Mouse (Mus musculus): Measurements from ENCODE around the gene Slco3a1.

Gene Slco3a1

DNA sequence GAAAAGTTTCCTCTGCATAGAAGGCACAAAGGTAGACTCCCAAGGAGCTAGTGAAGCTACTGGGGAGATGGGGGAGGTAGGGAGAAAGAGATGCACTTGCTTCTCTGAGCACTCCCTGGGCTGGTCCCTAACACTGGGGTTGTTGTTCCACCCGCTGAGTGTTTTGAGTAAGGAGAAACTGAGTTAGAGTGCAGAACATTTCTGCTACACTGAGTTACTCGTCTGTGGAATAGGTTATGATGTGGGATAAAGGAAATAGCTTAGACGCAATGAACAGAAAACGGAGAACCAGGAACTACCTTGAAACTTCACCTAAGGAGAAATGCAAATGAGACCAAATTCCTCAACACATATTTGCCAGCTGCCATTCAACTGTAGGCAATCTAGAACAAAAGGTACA is 155.4 kb downstream of the Slco3a1 start:
- no peaks in the 10 kb centered on the region for H3K27me3 ChIP-seq (ENCODE audit: insufficient read depth, low read length)
- no peaks in the 10 kb centered on the region for H3K4me1 ChIP-seq (replicated peaks; ENCODE audit: low read depth, low read length)
- TF ChIP-seq POU5F1 (IDR thresholded peaks at IDR 0.05; ENCODE audit: borderline replicate concordance, low read length), result no peak
- TF ChIP-seq CTCF (conservative IDR thresholded peaks at IDR 0.05; ENCODE audit: low read length), result no peak
- TF ChIP-seq NANOG (IDR thresholded peaks at IDR 0.05; ENCODE audit: borderline replicate concordance, low read length), result no peak
- H3K9me3 ChIP-seq (ENCODE audit: low read length), result no peaks in the 10 kb centered on the region
- no peak overlapping the region for H3K4me3 ChIP-seq (replicated peaks; ENCODE audit: low read length)
- H3K36me3 ChIP-seq (ENCODE audit: insufficient read depth, low read length), result no peaks in the 10 kb centered on the region

DNA sequence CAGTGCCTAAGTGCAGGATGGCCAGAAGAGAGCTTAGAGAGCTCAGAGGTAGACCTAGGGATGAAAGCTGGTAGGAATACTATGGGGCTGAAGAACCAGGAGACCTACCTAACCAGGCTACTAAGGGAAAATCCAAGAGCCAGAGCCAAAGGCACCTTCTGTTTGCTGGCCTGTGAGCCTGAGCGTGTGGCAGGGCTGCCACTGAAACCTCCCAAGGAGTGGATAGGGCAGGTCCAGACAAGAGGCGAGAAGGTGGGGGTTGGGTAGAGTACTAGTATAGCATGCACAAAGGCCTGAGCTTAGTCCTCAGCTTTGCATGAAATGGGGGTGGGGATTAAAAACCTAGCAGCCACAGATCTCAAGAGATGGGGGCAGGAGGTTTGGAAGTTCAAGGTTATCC is 156.3 kb downstream of the Slco3a1 start:
- H3K36me3 ChIP-seq (ENCODE audit: insufficient read depth, low read length), result no peaks in the 10 kb centered on the region
- H3K27me3 ChIP-seq (ENCODE audit: insufficient read depth, low read length), result no peaks in the 10 kb centered on the region
- no peak for TF ChIP-seq NANOG (IDR thresholded peaks at IDR 0.05; ENCODE audit: borderline replicate concordance, low read length)
- H3K9me3 ChIP-seq (ENCODE audit: low read length), result no peaks in the 10 kb centered on the region
- no peaks in the 10 kb centered on the region for H3K4me1 ChIP-seq (replicated peaks; ENCODE audit: low read depth, low read length)
- no peak overlapping the region for H3K4me3 ChIP-seq (replicated peaks; ENCODE audit: low read length)

DNA sequence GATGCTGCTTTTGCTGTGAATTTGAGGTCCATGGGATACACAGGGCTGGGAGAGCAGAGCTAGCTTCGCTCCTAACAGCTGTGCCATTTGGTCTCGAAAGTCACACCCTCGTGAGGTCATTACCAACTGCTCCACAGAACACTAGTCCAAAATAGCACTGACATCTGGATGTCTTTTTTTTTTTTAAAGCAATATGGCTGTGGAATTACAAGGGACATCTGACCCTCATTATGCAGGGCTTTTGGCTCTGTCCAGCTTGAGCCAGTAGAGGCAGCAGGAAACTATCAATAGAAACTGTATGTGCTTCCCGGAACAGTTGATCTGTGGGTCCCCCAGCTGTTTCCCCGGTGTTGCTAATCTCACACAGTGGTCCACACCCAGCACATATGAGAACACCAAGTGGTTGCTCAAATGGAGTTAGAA is 163.1 kb downstream of the Slco3a1 start:
- Histone ChIP-seq H3K9me3 (ENCODE audit: low read length) (no peaks in the 10 kb centered on the region), H3K4me1 (replicated peaks; ENCODE audit: low read depth, low read length) (no peaks in the 10 kb centered on the region), H3K36me3 (ENCODE audit: insufficient read depth, low read length) (no peaks in the 10 kb centered on the region), H3K27me3 (ENCODE audit: insufficient read depth, low read length) (no peaks in the 10 kb centered on the region), H3K4me3 (replicated peaks; ENCODE audit: low read length) (no peak overlapping the region)
- TF ChIP-seq NANOG (IDR thresholded peaks at IDR 0.05; ENCODE audit: borderline replicate concordance, low read length), result no peak
- TF ChIP-seq CTCF (conservative IDR thresholded peaks at IDR 0.05; ENCODE audit: low read length), result no peak
- no peak for TF ChIP-seq POU5F1 (IDR thresholded peaks at IDR 0.05; ENCODE audit: borderline replicate concordance, low read length)

DNA sequence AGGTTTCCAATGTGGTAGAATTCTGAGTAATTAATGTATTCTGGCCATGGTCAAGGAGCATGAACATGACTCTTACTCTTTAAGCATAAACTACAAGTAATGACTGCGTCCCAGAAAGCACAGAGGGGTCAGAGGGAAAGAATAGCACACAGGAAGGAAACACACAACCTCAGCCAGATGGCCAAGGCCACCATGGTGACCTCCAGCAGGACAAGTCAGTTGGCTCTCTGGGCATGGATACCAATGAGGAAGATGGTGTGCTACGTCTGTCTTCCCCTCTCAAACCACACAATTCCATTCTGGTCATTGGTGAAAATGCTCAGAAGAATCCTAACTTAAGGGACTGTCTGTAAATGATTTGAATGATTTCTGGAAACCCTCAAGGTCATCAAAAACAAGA is 165.0 kb downstream of the Slco3a1 start:
- TF ChIP-seq CTCF (conservative IDR thresholded peaks at IDR 0.05; ENCODE audit: low read length) (no peak), NANOG (IDR thresholded peaks at IDR 0.05; ENCODE audit: borderline replicate concordance, low read length) (no peak), POU5F1 (IDR thresholded peaks at IDR 0.05; ENCODE audit: borderline replicate concordance, low read length) (no peak)
- Histone ChIP-seq H3K4me1 (replicated peaks; ENCODE audit: low read depth, low read length) (no peaks in the 10 kb centered on the region), H3K36me3 (ENCODE audit: insufficient read depth, low read length) (no peaks in the 10 kb centered on the region), H3K27me3 (ENCODE audit: insufficient read depth, low read length) (no peaks in the 10 kb centered on the region), H3K4me3 (replicated peaks; ENCODE audit: low read length) (no peak overlapping the region), H3K9me3 (ENCODE audit: low read length) (no peaks in the 10 kb centered on the region)

DNA sequence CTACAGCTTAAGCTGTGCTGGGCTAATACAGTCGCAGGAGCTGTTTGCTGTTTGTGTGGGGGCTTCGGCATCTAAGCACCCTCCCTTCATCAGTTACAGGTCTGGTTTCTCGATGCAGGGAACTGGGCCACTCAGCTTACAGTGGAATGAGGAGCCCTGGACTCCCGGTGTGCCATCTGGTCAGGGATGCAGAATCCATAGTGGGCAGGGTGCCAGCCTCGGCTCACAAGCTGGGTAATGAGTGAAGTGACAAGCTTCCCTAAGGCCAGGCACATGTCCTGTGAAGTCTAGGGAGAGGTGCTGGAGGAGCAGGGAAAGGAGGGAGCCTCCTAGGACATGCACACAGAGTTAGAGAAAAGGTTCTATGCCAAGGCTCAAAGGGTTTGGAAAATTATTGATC is 168.3 kb downstream of the Slco3a1 start:
- Histone ChIP-seq H3K4me3 (replicated peaks; ENCODE audit: low read length) (no peak overlapping the region), H3K36me3 (ENCODE audit: insufficient read depth, low read length) (no peaks in the 10 kb centered on the region), H3K9me3 (ENCODE audit: low read length) (no peaks in the 10 kb centered on the region), H3K27me3 (ENCODE audit: insufficient read depth, low read length) (no peaks in the 10 kb centered on the region), H3K4me1 (replicated peaks; ENCODE audit: low read depth, low read length) (no peaks in the 10 kb centered on the region)
- no peak for TF ChIP-seq POU5F1 (IDR thresholded peaks at IDR 0.05; ENCODE audit: borderline replicate concordance, low read length)
- no peak for TF ChIP-seq CTCF (conservative IDR thresholded peaks at IDR 0.05; ENCODE audit: low read length)
- TF ChIP-seq NANOG (IDR thresholded peaks at IDR 0.05; ENCODE audit: borderline replicate concordance, low read length), result no peak

DNA sequence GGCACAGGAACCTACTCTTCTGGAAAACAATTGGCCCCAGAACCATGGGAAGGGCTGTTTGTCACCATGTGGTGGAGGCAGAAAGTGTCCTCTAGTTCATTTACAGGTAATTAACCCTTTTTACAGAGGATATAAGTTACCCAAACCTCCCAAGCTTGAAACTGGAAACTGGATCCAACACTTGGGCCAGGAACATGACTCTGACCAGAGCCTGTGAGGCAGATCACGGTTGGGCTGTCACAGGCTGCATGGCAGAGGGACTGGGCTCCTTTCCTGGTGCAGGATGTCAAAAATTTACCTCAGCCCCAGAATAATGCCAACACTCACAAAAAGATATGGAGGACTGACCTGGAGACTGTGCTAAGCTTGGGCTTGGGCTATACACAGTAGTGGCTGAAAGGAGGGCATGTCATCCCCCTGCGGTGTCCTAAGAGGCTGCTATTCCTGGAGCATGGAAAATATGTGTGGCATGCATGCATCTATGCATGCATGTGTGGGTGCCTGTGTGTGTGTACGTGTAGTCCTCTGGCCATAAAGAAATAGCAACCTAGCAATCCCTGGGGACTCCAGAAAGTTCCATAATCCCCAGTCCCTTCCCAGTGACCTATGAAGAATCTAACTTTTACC is 171.4 kb downstream of the Slco3a1 start:
- H3K4me1 ChIP-seq (replicated peaks; ENCODE audit: low read depth, low read length), result no peaks in the 10 kb centered on the region
- H3K4me3 ChIP-seq (replicated peaks; ENCODE audit: low read length), result no peak overlapping the region
- H3K9me3 ChIP-seq (ENCODE audit: low read length), result no peaks in the 10 kb centered on the region
- H3K36me3 ChIP-seq (ENCODE audit: insufficient read depth, low read length), result no peaks in the 10 kb centered on the region
- no peaks in the 10 kb centered on the region for H3K27me3 ChIP-seq (ENCODE audit: insufficient read depth, low read length)
- no peak for TF ChIP-seq POU5F1 (IDR thresholded peaks at IDR 0.05; ENCODE audit: borderline replicate concordance, low read length)
- no peak for TF ChIP-seq NANOG (IDR thresholded peaks at IDR 0.05; ENCODE audit: borderline replicate concordance, low read length)
- TF ChIP-seq CTCF (conservative IDR thresholded peaks at IDR 0.05; ENCODE audit: low read length), result no peak

DNA sequence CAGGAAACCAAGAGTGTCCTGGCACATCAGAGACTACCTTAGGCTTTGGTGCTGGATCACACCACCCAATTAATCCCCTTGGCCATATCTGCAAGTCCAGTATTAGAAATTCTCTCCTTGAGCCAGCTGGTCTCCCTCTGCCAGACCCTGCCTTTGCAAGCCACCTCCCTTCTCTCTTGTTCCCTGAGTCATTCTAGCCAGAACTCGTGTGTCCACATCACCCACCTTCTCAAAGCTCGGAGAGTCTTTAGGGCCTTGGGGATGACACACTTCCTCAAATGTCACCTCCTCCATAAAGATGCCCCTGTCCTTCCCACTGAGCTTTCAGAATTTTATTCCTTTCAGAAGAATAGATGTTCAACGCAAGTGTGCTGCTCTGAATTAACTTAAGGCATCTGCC is 172.3 kb downstream of the Slco3a1 start:
- no peaks in the 10 kb centered on the region for H3K36me3 ChIP-seq (ENCODE audit: insufficient read depth, low read length)
- no peak overlapping the region for H3K4me3 ChIP-seq (replicated peaks; ENCODE audit: low read length)
- TF ChIP-seq POU5F1 (IDR thresholded peaks at IDR 0.05; ENCODE audit: borderline replicate concordance, low read length) (no peak), CTCF (conservative IDR thresholded peaks at IDR 0.05; ENCODE audit: low read length) (no peak), NANOG (IDR thresholded peaks at IDR 0.05; ENCODE audit: borderline replicate concordance, low read length) (no peak)
- no peaks in the 10 kb centered on the region for H3K4me1 ChIP-seq (replicated peaks; ENCODE audit: low read depth, low read length)
- H3K27me3 ChIP-seq (ENCODE audit: insufficient read depth, low read length), result no peaks in the 10 kb centered on the region
- H3K9me3 ChIP-seq (ENCODE audit: low read length), result no peaks in the 10 kb centered on the region

DNA sequence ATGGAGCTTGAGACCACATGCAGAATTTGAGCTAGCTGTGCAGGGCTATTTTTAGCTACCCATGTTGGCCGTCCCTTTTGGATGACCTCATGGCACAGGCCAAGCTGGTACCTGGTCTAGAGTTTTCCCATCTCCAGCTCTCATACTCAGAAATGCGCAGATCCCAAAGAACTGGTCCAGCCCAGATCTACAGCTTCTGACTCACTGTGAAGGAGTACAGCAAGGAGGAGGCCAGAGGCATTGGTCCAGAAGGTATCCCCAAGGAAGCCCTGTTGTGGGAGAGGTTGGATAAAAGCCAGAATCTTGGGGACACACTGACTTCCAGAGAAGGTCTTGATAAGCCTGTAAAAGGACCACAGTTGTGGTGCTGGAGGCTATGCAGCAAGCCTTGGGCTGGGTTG is 172.7 kb downstream of the Slco3a1 start:
- Histone ChIP-seq H3K4me1 (replicated peaks; ENCODE audit: low read depth, low read length) (no peaks in the 10 kb centered on the region), H3K9me3 (ENCODE audit: low read length) (no peaks in the 10 kb centered on the region), H3K27me3 (ENCODE audit: insufficient read depth, low read length) (no peaks in the 10 kb centered on the region), H3K36me3 (ENCODE audit: insufficient read depth, low read length) (no peaks in the 10 kb centered on the region), H3K4me3 (replicated peaks; ENCODE audit: low read length) (no peak overlapping the region)
- TF ChIP-seq NANOG (IDR thresholded peaks at IDR 0.05; ENCODE audit: borderline replicate concordance, low read length), result no peak
- no peak for TF ChIP-seq POU5F1 (IDR thresholded peaks at IDR 0.05; ENCODE audit: borderline replicate concordance, low read length)
- no peak for TF ChIP-seq CTCF (conservative IDR thresholded peaks at IDR 0.05; ENCODE audit: low read length)

DNA sequence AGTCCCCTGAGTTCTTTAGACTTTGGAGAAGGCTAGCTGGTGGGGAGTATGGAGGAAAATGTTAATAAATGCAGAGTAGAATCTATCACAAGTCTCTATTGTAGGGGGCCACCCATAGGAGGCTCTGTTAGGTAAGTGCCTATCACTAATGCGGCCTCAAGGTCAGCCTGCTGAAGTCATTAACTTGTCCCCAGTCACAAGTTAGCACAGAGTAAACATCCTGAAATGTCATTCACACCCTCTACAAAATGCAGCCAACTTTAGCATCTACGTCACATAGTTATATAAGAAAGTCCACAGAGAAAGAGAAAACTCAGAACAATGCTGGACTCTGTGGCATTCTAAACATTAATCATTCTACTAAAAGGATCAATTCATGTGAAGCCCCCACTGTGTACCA is 173.5 kb downstream of the Slco3a1 start:
- TF ChIP-seq POU5F1 (IDR thresholded peaks at IDR 0.05; ENCODE audit: borderline replicate concordance, low read length) (no peak), CTCF (conservative IDR thresholded peaks at IDR 0.05; ENCODE audit: low read length) (no peak), NANOG (IDR thresholded peaks at IDR 0.05; ENCODE audit: borderline replicate concordance, low read length) (no peak)
- no peaks in the 10 kb centered on the region for H3K4me1 ChIP-seq (replicated peaks; ENCODE audit: low read depth, low read length)
- no peaks in the 10 kb centered on the region; the same call in 1 of the 2 replicates for H3K27me3 ChIP-seq (ENCODE audit: insufficient read depth, low read length)
- no peak overlapping the region for H3K4me3 ChIP-seq (replicated peaks; ENCODE audit: low read length)
- H3K9me3 ChIP-seq (ENCODE audit: low read length), result no peaks in the 10 kb centered on the region
- H3K36me3 ChIP-seq (ENCODE audit: insufficient read depth, low read length), result no peaks in the 10 kb centered on the region

Data from E14TG2a.4 (cell line).